Mouse (Mus musculus) induced T-regulatory cell, adult 2 months (primary cell): ENCODE results near the gene Prb1.
"Not testable (repeated sequence)": the region's sequence is repeated elsewhere in the genome, so short reads cannot be mapped to it uniquely, and the experiment has no call there.

Source experiments
- DNase-seq: peaks from one replicate; pipeline ENCODE4 v3.0.0-alpha.2; 2012; ENCODE audit warnings: low read depth

The Prb1 gene

DNA sequence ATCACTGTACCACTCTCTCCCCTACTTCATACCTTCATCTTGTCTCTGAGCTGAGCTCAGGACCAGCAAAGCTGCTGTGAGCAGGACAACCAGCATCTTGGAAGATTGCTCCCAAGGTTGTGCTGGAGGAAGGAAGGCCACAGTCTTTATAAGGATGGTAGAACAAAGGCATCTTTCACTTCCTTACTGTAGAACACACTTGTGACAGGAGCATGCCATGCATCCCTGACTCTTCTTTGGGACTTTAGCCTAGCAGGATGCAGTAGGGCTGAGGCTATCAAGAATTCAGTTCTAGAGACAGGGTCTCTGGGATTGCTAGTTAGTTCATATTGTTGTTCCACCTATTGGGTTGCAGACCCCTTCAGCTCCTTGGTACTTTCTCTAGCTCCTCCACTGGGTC lies at the start of gene Prb1:
Prb1 (minus strand) TSS at position 101 of the 400 bp plus-strand sequence.
- not testable (repeated sequence) for DNase-seq
